Mouse (Mus musculus) liver, adult 2 months (tissue): ENCODE measurements around the gene Efcab6.

Experiments
- CTCF ChIP-seq: fragments of 200-500 bp; IDR thresholded peaks from 2 replicates; pipeline ENCODE4 v1.5.1; 2011; ENCODE audit warnings: low read depth, low read length, control low read depth
- POLR2A ChIP-seq: fragments of 200-500 bp; IDR thresholded peaks from 2 replicates; pipeline ENCODE4 v1.6.1; 2011; ENCODE audit warnings: low read length, control low read depth; ENCODE audit not compliant: insufficient read depth; ENCODE audit errors: extremely low read depth

DNA sequence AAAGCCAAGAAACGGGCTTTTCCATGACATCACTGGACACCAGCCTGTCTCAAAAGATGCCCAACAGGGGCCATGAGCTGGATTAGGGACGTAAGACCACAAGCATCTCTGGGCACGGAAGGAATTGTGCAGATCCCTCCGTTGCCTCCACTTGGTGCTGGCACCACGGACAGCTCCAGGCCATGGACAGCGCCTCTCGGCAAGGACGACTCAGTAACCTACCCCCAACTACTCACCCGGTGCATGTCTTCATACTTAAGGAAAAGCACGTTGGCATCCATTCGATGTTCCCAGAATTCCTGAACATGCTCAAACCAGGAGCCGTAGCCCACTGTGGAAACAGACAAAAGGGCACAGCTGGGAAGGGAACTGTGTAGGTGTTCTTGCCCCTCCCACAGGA is 21.2 kb upstream of the Efcab6 start:
- no peak for TF ChIP-seq CTCF
- TF ChIP-seq POLR2A: no peak
